Mouse (Mus musculus) neural tube, embryonic 13.5 days (tissue): ENCODE data around the gene Coa4. TPM values are rescaled to one million over a fixed set of nuclear protein-coding genes. Genes with fewer than 3 reads are reported as not detected.
A peak's percentile ranks its signal among the peaks of the same experiment; 100 is the strongest.
"Not testable (repeated sequence)": the region's sequence is repeated elsewhere in the genome, so short reads cannot be mapped to it uniquely, and the experiment has no call there.

ENCODE experiments used
- ATAC-seq: fragments of 200-750 bp; cut with Nextera tagmentation; 2 replicates; pipeline ENCODE4 v1.8.0; 2017; ENCODE audit warnings: low read depth, mild to moderate bottlenecking, moderate TSS enrichment, moderate library complexity
- H3K27ac ChIP-seq: fragments of 300-500 bp; sonication (generic); replicated peaks from 2 replicates; pipeline ENCODE4 v1.5.1; 2015; ENCODE audit warnings: moderate library complexity, mild to moderate bottlenecking, inconsistent platforms
- H3K27me3 ChIP-seq: fragments of 300-500 bp; sonication (generic); 2 replicates; pipeline ENCODE4 v1.6.1; 2015; ENCODE audit warnings: mild to moderate bottlenecking, inconsistent platforms
- H3K36me3 ChIP-seq: fragments of 300-500 bp; sonication (generic); 2 replicates; pipeline ENCODE4 v1.6.1; 2015; ENCODE audit warnings: mild to moderate bottlenecking, inconsistent platforms
- H3K4me1 ChIP-seq: fragments of 300-500 bp; sonication (generic); replicated peaks from 2 replicates; pipeline ENCODE4 v1.6.1; 2015; ENCODE audit warnings: inconsistent platforms
- H3K4me2 ChIP-seq: fragments of 300-500 bp; sonication (generic); 2 replicates; pipeline ENCODE4 v1.6.1; 2015; ENCODE audit warnings: inconsistent platforms, mild to moderate bottlenecking, moderate library complexity
- H3K4me3 ChIP-seq: fragments of 300-500 bp; sonication (generic); 2 replicates; pipeline ENCODE4 v1.5.1; 2015; ENCODE audit warnings: mild to moderate bottlenecking, inconsistent platforms
- H3K9ac ChIP-seq: fragments of 300-500 bp; sonication (generic); 2 replicates; pipeline ENCODE4 v1.6.1; 2015; ENCODE audit warnings: moderate library complexity, mild to moderate bottlenecking, inconsistent platforms
- H3K9me3 ChIP-seq: fragments of 300-500 bp; sonication (generic); 2 replicates; pipeline ENCODE4 v1.6.1; 2016; ENCODE audit warnings: inconsistent platforms
- WGBS: fragments of 180-500 bp; shearing (Covaris S2); methylation state at CpG from one replicate; pipeline ENCODE4 v1.1.7; 2015; 5-methylcytosine and 5-hydroxymethylcytosine counted together
- polyA plus RNA-seq: library from polyadenylated mRNA; unstranded; fragments of >200 nt; fragmentation: Nextera tagmentation; extraction: Ambion mirVana; gene quantifications from 2 replicates; pipeline ENCODE4 v1.2.1, GENCODE M21; 2015

The Coa4 gene
- polyA plus RNA-seq, 1 experiment from 2014 or later = 18.4 TPM

- 69% methylated on average over 1 of the region's 1 CpGs for WGBS
- Histone ChIP-seq H3K4me3 (no peak overlapping the region), H3K27ac (no peak overlapping the region), H3K9me3 (no peaks in the 10 kb centered on the region), H3K27me3 (no peaks in the 10 kb centered on the region), H3K4me2 (no peak overlapping the region), H3K36me3 (peaks cover 37% of the 10 kb centered on the region), H3K4me1 (no peaks in the 10 kb centered on the region), H3K9ac (no peak overlapping the region)
- no peak for ATAC-seq
Observed at GRCm38 (mm10) chr7:100544437-100544836, 7.6 kb downstream of the Coa4 start.

GRCm38 (mm10) chr7:100547631-100548030 lies 10.8 kb downstream of the Coa4 start:
- no peaks in the 10 kb centered on the region for H3K27me3 ChIP-seq
- H3K9ac ChIP-seq = no peak overlapping the region
- no peak overlapping the region for H3K27ac ChIP-seq
- H3K4me1 ChIP-seq = no peaks in the 10 kb centered on the region
- H3K4me3 ChIP-seq = no peak overlapping the region
- no peaks in the 10 kb centered on the region for H3K9me3 ChIP-seq
- no peak for ATAC-seq
- peaks cover 36% of the 10 kb centered on the region for H3K36me3 ChIP-seq
- no peak overlapping the region for H3K4me2 ChIP-seq
- 89% methylated on average over 4 of the region's 4 CpGs for WGBS

GRCm38 (mm10) chr7:100549796-100550195 lies 12.9 kb downstream of the Coa4 start:
- no peak overlapping the region for H3K4me3 ChIP-seq
- no peak for ATAC-seq
- peaks cover 8% of the 10 kb centered on the region for H3K4me1 ChIP-seq
- no peak overlapping the region for H3K9ac ChIP-seq
- no peaks in the 10 kb centered on the region for H3K27me3 ChIP-seq
- H3K4me2 ChIP-seq = no peak overlapping the region
- H3K9me3 ChIP-seq = no peaks in the 10 kb centered on the region
- 83% methylated on average over 3 of the region's 3 CpGs for WGBS
- H3K36me3 ChIP-seq = peaks cover 36% of the 10 kb centered on the region
- H3K27ac ChIP-seq = no peak overlapping the region

DNA sequence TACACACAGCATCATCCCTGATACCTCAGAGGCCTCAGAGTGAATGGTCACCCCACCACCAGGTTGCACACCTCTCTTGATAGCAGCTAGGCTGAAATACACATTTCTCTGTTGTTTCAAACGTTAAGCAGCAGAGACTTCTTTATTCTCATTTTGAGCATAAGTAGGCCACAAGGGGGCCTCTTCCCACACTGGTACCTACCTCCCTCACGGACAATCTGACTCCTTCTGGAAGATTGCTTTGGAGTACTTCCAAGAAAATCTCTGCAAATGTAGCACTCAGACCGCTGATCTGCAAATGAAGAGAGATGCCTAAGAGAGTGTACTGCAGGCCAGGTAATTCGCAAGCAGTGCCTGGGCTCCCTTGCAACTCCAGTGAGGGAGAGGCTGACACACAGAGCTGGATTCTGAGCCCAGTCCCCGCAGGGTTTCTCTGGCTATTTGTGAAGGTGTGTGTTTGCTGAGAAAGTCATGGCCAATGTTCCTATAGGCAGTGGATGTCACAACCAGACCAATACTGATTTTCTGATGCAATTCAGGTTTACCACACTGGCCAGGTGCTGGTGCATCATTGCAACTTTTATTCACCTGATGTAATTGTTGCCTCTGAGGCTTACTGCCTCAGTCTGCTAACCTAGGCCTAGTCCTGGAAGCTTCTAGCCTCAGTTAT lies 13.6 kb downstream of the Coa4 start:
- H3K9me3 ChIP-seq = no peaks in the 10 kb centered on the region
- H3K36me3 ChIP-seq = peaks cover 36% of the 10 kb centered on the region
- H3K27me3 ChIP-seq = no peaks in the 10 kb centered on the region
- 57% methylated on average over 5 of the region's 5 CpGs for WGBS
- H3K4me1 ChIP-seq = peaks cover 15% of the 10 kb centered on the region
- H3K9ac ChIP-seq = no peak overlapping the region
- no peak overlapping the region for H3K4me3 ChIP-seq
- no peak overlapping the region for H3K27ac ChIP-seq
- H3K4me2 ChIP-seq = no peak overlapping the region
- no peak for ATAC-seq

DNA sequence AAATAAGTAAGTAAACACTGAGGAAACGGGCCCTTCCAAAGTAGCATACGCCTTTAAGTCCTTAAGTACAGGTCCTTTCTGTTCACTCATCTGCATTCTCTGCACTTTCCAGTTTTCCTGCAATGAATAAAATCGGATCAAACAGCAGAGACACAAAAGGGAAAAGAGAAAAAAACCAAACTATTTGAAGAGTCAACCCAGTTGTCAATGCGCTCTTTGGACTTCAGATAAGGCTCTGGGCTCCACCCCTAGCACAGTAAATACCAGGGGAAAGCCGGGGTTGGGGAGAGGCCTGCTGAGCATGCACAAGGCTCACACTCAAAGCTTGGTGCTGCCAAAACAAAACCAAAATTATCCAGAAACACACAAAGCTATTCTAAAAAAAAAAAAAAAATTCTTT lies 18.1 kb downstream of the Coa4 start:
- Histone ChIP-seq H3K4me3 (no peak overlapping the region), H3K27ac (peak overlapping the region; percentile 92), H3K9ac (no peak overlapping the region), H3K27me3 (no peaks in the 10 kb centered on the region), H3K9me3 (no peaks in the 10 kb centered on the region), H3K4me2 (no peak overlapping the region), H3K36me3 (0 out of 2 replicates have a peak, but pooled peaks cover 10% of the 10 kb centered on the region), H3K4me1 (peaks cover 19% of the 10 kb centered on the region)
- ATAC-seq = no peak
- 62% methylated on average over 5 of the region's 5 CpGs for WGBS

DNA sequence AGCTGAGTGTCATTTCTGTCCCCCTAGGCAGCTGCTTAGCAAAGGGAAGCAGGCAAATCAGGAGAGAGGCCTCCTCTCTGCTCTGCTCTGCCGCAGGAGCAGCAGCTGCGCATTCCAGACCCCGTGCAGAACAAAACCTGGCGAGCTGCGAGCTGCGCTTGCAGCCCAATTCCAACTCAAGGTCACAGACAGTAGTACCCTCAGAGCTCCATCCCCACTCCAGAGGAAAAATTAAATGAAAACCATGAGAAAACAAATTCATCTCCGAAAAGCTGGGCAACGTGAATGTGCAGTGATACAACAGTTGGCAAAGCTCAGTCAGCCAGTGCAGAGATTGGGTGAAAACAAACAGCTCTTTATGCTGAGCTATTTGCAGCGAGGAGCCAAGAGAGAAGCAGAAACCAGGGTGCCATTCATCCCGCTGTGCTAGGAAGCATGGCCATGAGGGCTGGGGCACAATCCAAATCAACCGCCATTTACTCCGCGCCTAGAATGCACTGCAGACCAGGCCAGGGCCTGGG lies 18.6 kb downstream of the Coa4 start:
- Histone ChIP-seq H3K4me1 (peaks cover 19% of the 10 kb centered on the region), H3K4me3 (no peak overlapping the region), H3K27ac (peak overlapping the region; percentile 92), H3K9ac (peak overlapping the region; percentile 52), H3K27me3 (no peaks in the 10 kb centered on the region), H3K9me3 (no peaks in the 10 kb centered on the region), H3K36me3 (0 out of 2 replicates have a peak, but pooled peaks cover 10% of the 10 kb centered on the region), H3K4me2 (peak overlapping the region; percentile 32)
- peak; percentile 94 for ATAC-seq
- WGBS = 21% methylated on average over 13 of the region's 13 CpGs

GRCm38 (mm10) chr7:100557241-100557640 lies 20.4 kb downstream of the Coa4 start:
- Histone ChIP-seq H3K4me1 (peaks cover 22% of the 10 kb centered on the region), H3K4me2 (no peak overlapping the region), H3K9ac (no peak overlapping the region), H3K27ac (no peak overlapping the region), H3K9me3 (no peaks in the 10 kb centered on the region), H3K36me3 (0 out of 2 replicates have a peak, but pooled peaks cover 4% of the 10 kb centered on the region), H3K4me3 (no peak overlapping the region), H3K27me3 (no peaks in the 10 kb centered on the region)
- WGBS = 89% methylated on average over 5 of the region's 5 CpGs
- no peak for ATAC-seq

- H3K27me3 ChIP-seq = no peaks in the 10 kb centered on the region
- H3K4me1 ChIP-seq = peaks cover 26% of the 10 kb centered on the region
- H3K4me2 ChIP-seq = no peak overlapping the region
- no peak for ATAC-seq
- H3K27ac ChIP-seq = no peak overlapping the region
- no peaks in the 10 kb centered on the region for H3K9me3 ChIP-seq
- H3K36me3 ChIP-seq = 0 out of 2 replicates have a peak, but pooled peaks cover 4% of the 10 kb centered on the region
- WGBS = 85% methylated on average over 4 of the region's 4 CpGs
- H3K4me3 ChIP-seq = no peak overlapping the region
- H3K9ac ChIP-seq = no peak overlapping the region
Observed at GRCm38 (mm10) chr7:100559331-100559730, 22.5 kb downstream of the Coa4 start.

GRCm38 (mm10) chr7:100561861-100562587 lies 25.2 kb downstream of the Coa4 start:
- peak overlapping the region; percentile 34; the same call in 1 of the 2 replicates for H3K9ac ChIP-seq
- peaks cover 11% of the 10 kb centered on the region for H3K4me1 ChIP-seq
- no peaks in the 10 kb centered on the region for H3K27me3 ChIP-seq
- no peak overlapping the region for H3K4me2 ChIP-seq
- WGBS = 69% methylated on average over 11 of the region's 11 CpGs
- H3K4me3 ChIP-seq = no peak overlapping the region
- H3K27ac ChIP-seq = peak overlapping the region; percentile 70
- ATAC-seq = peak; percentile 32; the same call in 1 of the 2 replicates
- peaks cover 10% of the 10 kb centered on the region for H3K36me3 ChIP-seq
- H3K9me3 ChIP-seq = no peaks in the 10 kb centered on the region

GRCm38 (mm10) chr7:100567238-100567637 lies 30.4 kb downstream of the Coa4 start:
- WGBS = 80% methylated on average over 5 of the region's 5 CpGs
- not testable (repeated sequence) for H3K9me3 ChIP-seq, H3K4me3 ChIP-seq, ATAC-seq, H3K27ac ChIP-seq, H3K4me1 ChIP-seq, H3K4me2 ChIP-seq, H3K27me3 ChIP-seq, H3K9ac ChIP-seq
- H3K36me3 ChIP-seq = peaks cover 16% of the 10 kb centered on the region

DNA sequence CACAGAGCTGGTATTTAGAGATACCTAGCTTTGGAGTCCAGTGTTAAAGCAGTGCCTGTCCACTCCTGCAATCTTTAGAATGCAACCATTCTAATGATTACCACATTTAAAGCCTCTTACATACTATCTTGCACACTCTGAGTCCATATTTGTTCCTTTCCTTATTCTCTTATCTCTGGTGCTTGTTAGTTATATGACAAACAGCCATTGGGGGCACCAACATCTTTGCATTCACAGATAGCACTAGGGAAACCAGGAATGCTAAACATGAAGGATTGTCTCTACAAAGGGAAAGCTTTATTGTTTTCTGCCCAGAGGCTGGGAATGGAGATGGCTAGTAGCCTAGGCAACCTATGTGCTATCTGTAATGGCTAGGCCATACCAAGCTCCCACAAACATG lies 33.0 kb downstream of the Coa4 start:
- no peaks in the 10 kb centered on the region for H3K9me3 ChIP-seq
- H3K9ac ChIP-seq = no peak overlapping the region
- ATAC-seq = no peak
- no peaks in the 10 kb centered on the region for H3K27me3 ChIP-seq
- peaks cover 12% of the 10 kb centered on the region for H3K36me3 ChIP-seq
- no peak overlapping the region for H3K27ac ChIP-seq
- no peak overlapping the region for H3K4me3 ChIP-seq
- no peaks in the 10 kb centered on the region for H3K4me1 ChIP-seq
- no peak overlapping the region for H3K4me2 ChIP-seq

GRCm38 (mm10) chr7:100570930-100571715 lies 34.3 kb downstream of the Coa4 start:
- no peak overlapping the region for H3K27ac ChIP-seq
- no peaks in the 10 kb centered on the region for H3K27me3 ChIP-seq
- WGBS = 93% methylated on average over 3 of the region's 3 CpGs
- no peak for ATAC-seq
- peaks cover 10% of the 10 kb centered on the region; the same call in 1 of the 2 replicates for H3K36me3 ChIP-seq
- no peak overlapping the region for H3K4me2 ChIP-seq
- no peak overlapping the region for H3K9ac ChIP-seq
- no peaks in the 10 kb centered on the region for H3K9me3 ChIP-seq
- no peaks in the 10 kb centered on the region for H3K4me1 ChIP-seq
- no peak overlapping the region for H3K4me3 ChIP-seq
